Mouse (Mus musculus) brain, adult 2 months (tissue): Measurements from ENCODE around the gene Tssk3.
"Not testable (repeated sequence)": the region's sequence is repeated elsewhere in the genome, so short reads cannot be mapped to it uniquely, and the experiment has no call there.

ENCODE experiments used
- DNase-seq: peaks from one replicate; pipeline ENCODE4 v3.0.0; 2011; ENCODE audit warnings: low read depth, low spot score

The Tssk3 gene

GRCm38 (mm10) chr4:129490972-129491880 lies at the start of gene Tssk3, which contains the start of gene Fam229a:
Tssk3 (minus strand) TSS chr4:129491022.
Fam229a (plus strand) TSS chr4:129491190.
- DNase-seq, result peak; percentile 67

- peak; percentile 18 for DNase-seq
These were observed 49.2 kb upstream of the Tssk3 start for GRCm38 (mm10) chr4:129540012-129540411.

- DNase-seq, result not testable (repeated sequence)
These were observed 38.1 kb upstream of the Tssk3 start for GRCm38 (mm10) chr4:129528901-129529300.

GRCm38 (mm10) chr4:129525889-129526288 lies 35.1 kb upstream of the Tssk3 start:
- DNase-seq, result no peak

GRCm38 (mm10) chr4:129525338-129525737 lies 34.5 kb upstream of the Tssk3 start:
- DNase-seq, result no peak

GRCm38 (mm10) chr4:129518519-129518918 lies 27.7 kb upstream of the Tssk3 start:
- DNase-seq, result no peak

- no peak for DNase-seq
These were observed 26.1 kb upstream of the Tssk3 start for GRCm38 (mm10) chr4:129516925-129517324.

- DNase-seq, result peak; percentile 39
These were observed 23.6 kb upstream of the Tssk3 start for GRCm38 (mm10) chr4:129514300-129514898.

GRCm38 (mm10) chr4:129513891-129514290 lies 23.1 kb upstream of the Tssk3 start:
- no peak for DNase-seq

GRCm38 (mm10) chr4:129513086-129513767 lies 22.4 kb upstream of the Tssk3 start, which contains the start of gene Marcksl1:
Marcksl1 (plus strand) TSS chr4:129513581.
- DNase-seq, result peak; percentile 69

GRCm38 (mm10) chr4:129511413-129512096 lies 20.7 kb upstream of the Tssk3 start:
- peak; percentile 68 for DNase-seq

GRCm38 (mm10) chr4:129510723-129511412 lies 20.0 kb upstream of the Tssk3 start:
- no peak for DNase-seq

GRCm38 (mm10) chr4:129509650-129510049 lies 18.8 kb upstream of the Tssk3 start:
- DNase-seq, result no peak

GRCm38 (mm10) chr4:129508834-129509600 lies 18.2 kb upstream of the Tssk3 start:
- DNase-seq, result no peak

GRCm38 (mm10) chr4:129508237-129508515 lies 17.4 kb upstream of the Tssk3 start:
- no peak for DNase-seq

GRCm38 (mm10) chr4:129507434-129508236 lies 16.8 kb upstream of the Tssk3 start:
- no peak for DNase-seq

GRCm38 (mm10) chr4:129505511-129505910 lies 14.7 kb upstream of the Tssk3 start:
- no peak for DNase-seq

GRCm38 (mm10) chr4:129502901-129503444 lies 12.2 kb upstream of the Tssk3 start:
- no peak for DNase-seq

GRCm38 (mm10) chr4:129502327-129502888 lies 11.6 kb upstream of the Tssk3 start:
- DNase-seq, result no peak
